Mouse (Mus musculus): ENCODE results near the gene Il4ra.

Il4ra gene

GRCm38 (mm10) chr7:125574832-125575231 is 22.9 kb downstream of the Il4ra start:
- no peak for DNase-seq

- no peak for DNase-seq
Measured at GRCm38 (mm10) chr7:125575738-125576540, 24.0 kb downstream of the Il4ra start.

GRCm38 (mm10) chr7:125576982-125577381 is 25.1 kb downstream of the Il4ra start:
- DNase-seq = peak; percentile 85 to 86

GRCm38 (mm10) chr7:125577486-125578088 is 25.7 kb downstream of the Il4ra start:
- DNase-seq = no peak

- DNase-seq = no peak
Measured at GRCm38 (mm10) chr7:125578106-125578505, 26.2 kb downstream of the Il4ra start.

- no peak for DNase-seq
Measured at GRCm38 (mm10) chr7:125579545-125580219, 27.8 kb downstream of the Il4ra start.

GRCm38 (mm10) chr7:125580220-125580549 is 28.3 kb downstream of the Il4ra start:
- DNase-seq = no peak

GRCm38 (mm10) chr7:125580625-125581316 is 28.9 kb downstream of the Il4ra start:
- DNase-seq = no peak

GRCm38 (mm10) chr7:125581317-125581672 is 29.4 kb downstream of the Il4ra start:
- DNase-seq = peak; percentile 85 to 95

- no peak for DNase-seq
Measured at GRCm38 (mm10) chr7:125583325-125584004, 31.5 kb downstream of the Il4ra start.

GRCm38 (mm10) chr7:125584005-125584369 is 32.1 kb downstream of the Il4ra start:
- DNase-seq = no peak

GRCm38 (mm10) chr7:125586355-125586754 is 34.4 kb downstream of the Il4ra start:
- no peak for DNase-seq

- no peak for DNase-seq
Measured at GRCm38 (mm10) chr7:125588721-125589120, 36.8 kb downstream of the Il4ra start.

- DNase-seq = no peak
Measured at GRCm38 (mm10) chr7:125589896-125590295, 38.0 kb downstream of the Il4ra start.

GRCm38 (mm10) chr7:125593831-125594230 is 41.9 kb downstream of the Il4ra start:
- DNase-seq = no peak

GRCm38 (mm10) chr7:125596406-125596805 is 44.5 kb downstream of the Il4ra start:
- DNase-seq = no peak

GRCm38 (mm10) chr7:125597083-125597482 is 45.2 kb downstream of the Il4ra start:
- DNase-seq = no peak

GRCm38 (mm10) chr7:125597516-125598347 is 45.8 kb downstream of the Il4ra start:
- no peak for DNase-seq

- no peak for DNase-seq
Measured at GRCm38 (mm10) chr7:125599373-125599973, 47.6 kb downstream of the Il4ra start.

- DNase-seq = no peak
Measured at GRCm38 (mm10) chr7:125600136-125600535, 48.2 kb downstream of the Il4ra start.

GRCm38 (mm10) chr7:125600612-125601279 is 48.8 kb downstream of the Il4ra start:
- no peak for DNase-seq

Data from kidney, postnatal 36 days (tissue).